Mouse (Mus musculus): ENCODE measurements around the gene Rgp1. TPM values are rescaled to one million over a fixed set of nuclear protein-coding genes. Genes with fewer than 3 reads are reported as not detected.

Gene Rgp1
- polyA plus RNA-seq, 1 experiment from 2014 or later = 25.2 TPM

Small RNAs within 50 kb of the gene (microRNA-seq; reads per million reads assigned to microRNA genes)
- not detected for gene Gm25262

Other genes with a start within 250 kb of the Rgp1 start
- gene Rusc2, start 196.7 kb upstream of the Rgp1 start, polyA plus RNA-seq (2014; fragmentation: Nextera tagmentation; extraction: Ambion mirVana) = 13.7 TPM in 2 replicates
- gene Fam166b, start 149.6 kb upstream of the Rgp1 start, polyA plus RNA-seq (2014; fragmentation: Nextera tagmentation; extraction: Ambion mirVana) = 0.54 and 0.59 TPM in 2 replicates
- gene Tesk1, start 136.8 kb upstream of the Rgp1 start, polyA plus RNA-seq (2014; fragmentation: Nextera tagmentation; extraction: Ambion mirVana) = 7.2 and 7.3 TPM in 2 replicates
- gene Cd72, start 124.1 kb upstream of the Rgp1 start, polyA plus RNA-seq (2014; fragmentation: Nextera tagmentation; extraction: Ambion mirVana) = 2.9 and 3.4 TPM in 2 replicates
- gene Sit1, start 95.0 kb upstream of the Rgp1 start, polyA plus RNA-seq (2014; fragmentation: Nextera tagmentation; extraction: Ambion mirVana) = not detected in 2 replicates
- gene Ccdc107, start 85.8 kb upstream of the Rgp1 start, polyA plus RNA-seq (2014; fragmentation: Nextera tagmentation; extraction: Ambion mirVana) = 45.8 and 48.8 TPM in 2 replicates
- gene Arhgef39, start 79.0 kb upstream of the Rgp1 start, polyA plus RNA-seq (2014; fragmentation: Nextera tagmentation; extraction: Ambion mirVana) = 32.4 and 40.2 TPM in 2 replicates
- gene Car9, start 71.7 kb upstream of the Rgp1 start, polyA plus RNA-seq (2014; fragmentation: Nextera tagmentation; extraction: Ambion mirVana) = 0.07 TPM in 1 of 2 replicates, not detected in the other
- gene Tpm2, start 55.0 kb upstream of the Rgp1 start, polyA plus RNA-seq (2014; fragmentation: Nextera tagmentation; extraction: Ambion mirVana) = 44.0 and 51.8 TPM in 2 replicates
- gene Creb3, start 16.4 kb upstream of the Rgp1 start, polyA plus RNA-seq (2014; fragmentation: Nextera tagmentation; extraction: Ambion mirVana) = 46.4 and 54.5 TPM in 2 replicates
- 38.4 and 40.4 TPM in 2 replicates for gene Tln1, start 16.0 kb upstream of the Rgp1 start, polyA plus RNA-seq (2014; fragmentation: Nextera tagmentation; extraction: Ambion mirVana)
- 24.5 and 26.1 TPM in 2 replicates for gene Gba2, start 158 bp downstream of the Rgp1 start, polyA plus RNA-seq (2014; fragmentation: Nextera tagmentation; extraction: Ambion mirVana)
- 0.63 TPM in 1 of 2 replicates, not detected in the other for gene Msmp, start 5.8 kb downstream of the Rgp1 start, polyA plus RNA-seq (2014; fragmentation: Nextera tagmentation; extraction: Ambion mirVana)
- gene Npr2, start 53.2 kb downstream of the Rgp1 start, polyA plus RNA-seq (2014; fragmentation: Nextera tagmentation; extraction: Ambion mirVana) = 14.0 and 15.5 TPM in 2 replicates
- gene Spag8, start 74.9 kb downstream of the Rgp1 start, polyA plus RNA-seq (2014; fragmentation: Nextera tagmentation; extraction: Ambion mirVana) = 2.9 and 3.4 TPM in 2 replicates
- 70.0 and 72.9 TPM in 2 replicates for gene Hint2, start 77.8 kb downstream of the Rgp1 start, polyA plus RNA-seq (2014; fragmentation: Nextera tagmentation; extraction: Ambion mirVana)
- 4.4 and 4.5 TPM in 2 replicates for gene Tmem8b, start 90.3 kb downstream of the Rgp1 start, polyA plus RNA-seq (2014; fragmentation: Nextera tagmentation; extraction: Ambion mirVana)
- gene Fam221b, start 90.4 kb downstream of the Rgp1 start, polyA plus RNA-seq (2014; fragmentation: Nextera tagmentation; extraction: Ambion mirVana) = 2.4 and 2.5 TPM in 2 replicates
- gene Olfr70, start 122.1 kb downstream of the Rgp1 start, polyA plus RNA-seq (2014; fragmentation: Nextera tagmentation; extraction: Ambion mirVana) = not detected in 2 replicates
- not detected in 2 replicates for gene Olfr71, start 131.5 kb downstream of the Rgp1 start, polyA plus RNA-seq (2014; fragmentation: Nextera tagmentation; extraction: Ambion mirVana)
- gene Hrct1, start 148.5 kb downstream of the Rgp1 start, polyA plus RNA-seq (2014; fragmentation: Nextera tagmentation; extraction: Ambion mirVana) = 0.11 and 0.25 TPM in 2 replicates
- gene Spaar, start 151.3 kb downstream of the Rgp1 start, polyA plus RNA-seq (2014; fragmentation: Nextera tagmentation; extraction: Ambion mirVana) = 0.04 TPM in 1 of 2 replicates, not detected in the other
- gene Olfr159, start 192.3 kb downstream of the Rgp1 start, polyA plus RNA-seq (2014; fragmentation: Nextera tagmentation; extraction: Ambion mirVana) = not detected in 2 replicates
- gene Olfr156, start 245.2 kb downstream of the Rgp1 start, polyA plus RNA-seq (2014; fragmentation: Nextera tagmentation; extraction: Ambion mirVana) = not detected in 2 replicates